Mouse (Mus musculus): Measurements from ENCODE around the gene Cdh12. TPM values are rescaled to one million over a fixed set of nuclear protein-coding genes. Genes with fewer than 3 reads are reported as not detected.
"Not testable (repeated sequence)": the region's sequence is repeated elsewhere in the genome, so short reads cannot be mapped to it uniquely, and the experiment has no call there.

The Cdh12 gene
- total RNA-seq, 2 experiments from 2014 or later = not detected

DNA sequence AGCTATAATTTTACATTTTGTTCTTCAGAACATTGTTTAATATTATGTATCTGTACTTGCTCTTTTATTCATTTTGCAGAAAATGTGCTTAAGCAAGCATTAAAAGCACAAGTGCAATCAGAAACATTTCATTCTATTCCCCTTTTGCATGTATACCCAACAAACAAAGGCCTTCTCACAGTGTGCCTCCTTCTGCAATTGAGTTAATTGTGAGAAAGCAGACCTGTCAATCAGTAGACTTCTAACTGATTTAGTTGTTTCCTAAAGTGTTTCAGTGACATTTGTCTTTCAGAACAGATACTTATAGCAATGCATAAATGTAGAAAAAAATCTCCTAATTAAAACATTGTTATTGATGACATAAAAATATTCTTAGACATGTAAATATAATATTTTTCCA, 894.8 kb downstream of the Cdh12 start:
- DNase-seq (ENCODE audit: low spot score) = no peak
- intact Hi-C loops (cut with DNase I) = no loop called here

DNA sequence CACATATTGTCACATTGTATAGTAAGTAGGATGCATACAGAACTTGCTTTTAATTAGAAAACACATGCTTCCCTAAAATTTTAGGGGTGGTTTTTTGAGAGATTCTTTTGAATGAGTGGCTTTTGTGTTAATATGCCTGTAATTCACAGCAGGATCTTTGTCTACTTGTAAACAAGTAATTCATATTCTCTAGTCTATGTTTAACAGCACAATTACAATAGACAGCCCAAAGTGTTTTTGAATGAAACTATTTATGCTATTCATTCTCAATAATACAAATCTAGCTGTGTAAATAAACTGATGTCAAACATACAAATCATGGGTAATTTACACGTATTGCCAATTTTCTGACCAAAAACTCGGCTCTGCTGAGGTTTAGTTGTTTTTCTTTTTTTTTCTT, 895.3 kb downstream of the Cdh12 start:
- intact Hi-C loops (cut with DNase I) = no loop called here
- DNase-seq (ENCODE audit: low spot score) = no peak

DNA sequence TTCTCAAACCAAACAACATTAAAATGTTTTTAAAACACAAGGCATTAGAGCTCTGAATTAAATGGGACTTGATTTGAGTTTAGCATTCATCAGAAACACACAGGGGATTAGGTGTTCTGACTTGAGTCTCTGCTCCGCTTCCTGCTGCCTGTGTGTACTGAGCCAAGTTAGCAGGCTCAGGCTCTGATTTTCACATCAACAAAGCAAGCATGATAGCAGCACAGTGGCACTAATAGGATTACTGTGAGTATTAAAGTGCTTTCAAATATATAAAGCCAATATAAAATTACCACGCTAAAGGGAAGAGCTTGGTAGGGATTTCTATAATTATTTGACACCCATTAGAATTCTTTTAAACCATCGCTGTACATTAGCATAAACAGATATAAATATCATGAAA, 895.7 kb downstream of the Cdh12 start:
- intact Hi-C loops (cut with DNase I) = no loop called here
- DNase-seq (ENCODE audit: low spot score) = no peak

DNA sequence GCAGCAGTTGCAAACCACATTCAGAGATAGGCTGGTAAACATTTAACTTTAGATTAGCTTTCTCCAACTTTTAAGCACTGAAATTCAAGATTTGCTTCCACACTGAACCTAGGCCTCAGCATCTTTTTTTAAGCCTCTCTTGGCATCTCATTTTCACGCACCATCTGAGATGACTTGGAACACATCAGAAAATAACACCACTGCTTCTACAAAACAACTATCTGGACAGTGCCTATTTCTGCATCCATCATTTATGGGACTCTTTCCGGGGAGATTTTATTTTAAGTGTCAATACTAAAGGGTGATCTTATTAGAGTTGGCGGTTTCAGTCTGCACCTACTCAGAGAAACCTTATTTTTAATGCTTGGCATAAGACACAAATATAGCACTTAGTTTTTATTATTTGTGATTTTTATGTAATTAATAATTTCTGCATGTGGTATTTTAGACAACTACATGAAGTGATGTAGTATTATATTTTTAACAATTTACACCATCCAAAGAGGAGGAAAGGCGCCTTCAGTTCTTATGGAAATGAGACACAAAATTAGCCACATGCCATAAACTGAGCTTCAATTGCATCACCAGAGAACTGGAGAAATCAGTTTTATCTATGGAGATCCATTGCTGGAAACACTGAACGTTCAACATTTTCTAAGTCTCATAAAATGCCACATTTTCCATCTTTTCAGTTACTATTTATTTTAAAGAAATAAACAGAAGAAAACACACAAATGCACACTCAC, 906.5 kb downstream of the Cdh12 start:
- no peak for DNase-seq (ENCODE audit: low spot score)
- intact Hi-C loops (cut with DNase I) = no loop called here

DNA sequence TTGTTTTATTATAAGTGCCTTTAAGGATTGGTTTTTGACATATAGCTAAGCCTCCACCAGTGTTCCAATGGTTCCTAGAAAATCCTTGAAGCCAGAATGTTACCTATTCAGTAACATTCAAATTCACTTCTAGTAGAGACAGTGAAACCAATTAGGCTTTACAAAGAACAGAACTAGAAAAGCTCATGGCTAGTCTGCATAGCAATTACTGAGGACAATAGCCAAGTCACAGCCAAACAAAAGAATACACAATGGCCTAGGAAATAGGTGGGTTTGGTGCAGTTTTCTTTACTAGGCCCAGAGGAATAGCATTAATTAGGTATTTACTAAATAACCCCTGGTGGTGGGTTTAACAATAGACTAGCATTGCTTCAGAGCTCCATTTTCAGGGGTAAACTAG, 917.3 kb downstream of the Cdh12 start:
- intact Hi-C loops (cut with DNase I) = no loop called here
- no peak for DNase-seq (ENCODE audit: low spot score)

DNA sequence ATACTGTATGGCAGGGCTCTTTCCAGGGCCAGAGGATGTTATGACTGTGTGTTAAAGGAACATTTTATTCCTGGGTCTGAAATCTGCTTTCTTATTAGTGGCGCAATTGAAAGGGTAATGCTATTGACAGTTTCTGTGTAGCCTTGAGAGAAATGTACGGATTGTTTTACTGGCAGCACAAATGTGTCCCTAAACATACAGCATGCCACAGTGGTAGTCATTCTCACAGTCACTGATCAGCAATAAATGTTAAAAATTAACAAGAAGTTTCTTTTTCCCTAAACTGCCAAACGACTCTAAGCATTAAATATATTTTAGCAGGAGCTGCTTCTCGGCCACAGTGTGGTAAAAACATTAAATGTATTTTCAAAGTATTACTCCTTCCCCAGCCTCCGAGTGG, 926.4 kb downstream of the Cdh12 start:
- intact Hi-C loops (cut with DNase I) = no loop called here
- DNase-seq (ENCODE audit: low spot score) = no peak

DNA sequence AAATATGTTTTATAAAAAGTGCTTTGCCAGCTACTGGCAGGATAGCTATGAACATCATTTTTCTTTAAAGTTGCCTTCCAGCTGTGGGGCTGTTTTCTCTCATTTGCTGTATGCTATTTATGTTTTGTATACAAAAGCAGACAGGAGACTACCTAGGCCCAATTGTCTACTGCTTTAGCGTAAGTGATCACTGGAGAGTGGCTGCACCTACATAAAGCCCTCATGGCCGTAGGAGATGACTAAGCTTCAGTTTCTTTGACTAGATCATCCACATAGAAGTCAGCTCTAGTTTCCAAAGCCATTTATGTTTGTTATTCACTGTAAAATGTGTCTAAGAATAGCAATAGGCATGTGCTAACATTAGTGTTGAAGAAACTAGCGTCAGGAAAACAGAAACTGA, 926.8 kb downstream of the Cdh12 start:
- DNase-seq (ENCODE audit: low spot score) = no peak
- intact Hi-C loops (cut with DNase I) = no loop called here

DNA sequence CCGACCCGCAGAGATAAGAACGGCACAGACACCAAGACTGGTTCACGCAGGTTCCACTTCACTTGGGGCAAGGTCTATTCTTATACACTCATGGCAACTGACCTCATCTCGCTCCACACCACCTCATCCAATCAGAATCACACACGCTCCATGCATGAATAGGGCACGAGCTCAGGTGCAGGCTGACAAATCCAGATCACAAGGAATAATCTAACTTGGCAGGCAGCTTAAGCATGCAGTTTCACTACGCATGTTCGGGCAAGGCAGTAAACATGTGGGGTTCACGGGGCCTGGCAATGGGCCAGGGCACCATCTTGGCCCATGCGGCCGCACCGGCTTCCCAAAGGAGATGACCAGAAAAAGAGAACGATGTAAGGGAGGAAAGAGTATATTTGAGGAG, 942.4 kb downstream of the Cdh12 start:
- DNase-seq (ENCODE audit: low spot score); intact Hi-C loops (cut with DNase I): not testable (repeated sequence)

DNA sequence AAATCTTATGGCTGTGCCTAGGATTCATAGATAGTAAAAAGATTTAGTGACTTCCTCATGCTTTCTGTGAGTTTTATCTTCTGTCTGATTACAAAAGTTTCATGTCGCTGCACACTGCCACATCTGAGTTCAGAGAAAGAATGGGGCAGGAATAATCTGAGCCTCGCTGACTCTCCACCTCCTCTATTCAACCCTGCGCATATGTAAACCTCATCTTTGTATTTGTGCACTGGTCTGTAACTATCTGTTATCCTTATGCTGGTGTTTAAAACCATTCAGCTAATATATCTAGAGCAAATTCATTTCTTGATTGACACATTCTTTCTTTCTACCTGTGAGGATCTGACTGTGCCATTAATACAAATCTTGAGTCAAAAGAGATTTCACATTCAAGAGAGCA, 944.0 kb downstream of the Cdh12 start:
- intact Hi-C loops (cut with DNase I) = no loop called here
- DNase-seq (ENCODE audit: low spot score) = no peak

DNA sequence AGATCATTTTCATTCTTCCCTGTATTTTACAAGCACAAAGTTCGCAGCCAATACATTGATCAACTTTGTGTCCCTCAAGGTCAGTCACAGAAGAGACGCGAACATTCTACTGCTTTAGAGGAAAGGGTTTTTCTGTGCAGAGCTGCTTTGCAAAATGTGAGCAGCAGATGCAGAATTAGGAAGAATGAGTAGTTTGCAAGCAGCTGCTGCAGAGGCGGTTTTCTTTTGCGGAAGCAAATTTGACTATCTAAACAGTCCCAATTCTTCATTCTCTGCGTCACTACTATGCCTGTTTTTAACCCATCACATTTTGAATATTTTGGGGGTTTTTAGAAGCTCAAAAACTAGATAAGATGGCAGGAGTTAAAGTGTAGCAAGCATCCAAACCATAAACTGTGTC, 956.1 kb downstream of the Cdh12 start:
- DNase-seq (ENCODE audit: low spot score) = no peak
- intact Hi-C loops (cut with DNase I) = loop anchor here (5.0 kb wide), 1 partner anchor 1003 kb away; no protein-coding TSS in a partner anchor

DNA sequence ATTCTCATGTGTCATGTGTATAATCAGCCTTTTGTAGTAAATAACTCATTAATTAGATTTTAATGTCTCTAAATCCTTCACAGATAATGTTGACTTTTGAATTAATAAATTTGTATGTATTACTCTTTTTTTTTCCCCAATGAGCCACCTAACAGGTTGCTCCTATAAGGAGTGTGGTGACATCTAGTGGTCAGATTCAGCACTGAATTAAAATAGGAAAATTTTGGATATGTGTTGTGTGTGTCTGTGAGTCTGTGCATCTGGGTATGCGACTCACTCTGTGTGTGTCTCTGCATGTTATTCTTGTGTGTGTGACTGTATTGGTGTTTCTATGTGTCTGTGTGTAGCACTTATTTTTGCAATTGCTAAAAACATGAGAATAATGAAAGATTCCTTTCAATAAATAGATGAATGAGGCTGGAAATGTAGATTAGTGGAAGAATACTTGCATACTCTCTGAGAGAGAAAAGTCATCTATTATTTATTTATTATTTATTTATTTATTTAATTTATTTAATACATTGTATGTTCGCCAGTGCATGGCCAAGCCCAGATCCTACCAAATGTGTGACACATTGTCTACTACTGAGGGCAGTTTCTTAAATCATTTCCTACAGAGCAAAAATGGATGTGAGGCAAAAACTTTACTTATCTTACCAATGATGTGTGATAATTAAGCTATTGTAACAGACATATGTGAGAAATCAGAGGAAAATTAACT, 958.4 kb downstream of the Cdh12 start:
- intact Hi-C loops (cut with DNase I) = loop anchor here (5.0 kb wide), 1 partner anchor 1005 kb away; no protein-coding TSS in a partner anchor
- DNase-seq (ENCODE audit: low spot score) = no peak

DNA sequence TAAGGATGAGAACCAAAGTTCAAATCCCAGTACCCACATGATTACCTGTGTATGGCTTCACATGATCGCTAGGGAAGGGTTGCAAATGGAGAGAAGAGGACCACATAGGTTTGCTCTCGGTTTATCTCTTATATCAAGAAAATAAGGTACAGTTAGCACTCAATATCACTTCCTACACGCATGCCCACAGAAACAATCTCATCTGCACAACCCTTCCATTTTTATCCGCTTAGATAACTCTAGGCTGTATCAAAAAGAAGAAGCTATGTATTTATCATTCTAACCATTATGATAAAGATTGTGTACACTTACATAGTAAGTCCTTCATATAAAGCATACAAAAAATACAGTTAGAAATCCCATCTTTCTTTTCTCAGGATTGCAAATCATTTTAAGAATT, 988.3 kb downstream of the Cdh12 start:
- no peak for DNase-seq (ENCODE audit: low spot score)
- intact Hi-C loops (cut with DNase I) = no loop called here

DNA sequence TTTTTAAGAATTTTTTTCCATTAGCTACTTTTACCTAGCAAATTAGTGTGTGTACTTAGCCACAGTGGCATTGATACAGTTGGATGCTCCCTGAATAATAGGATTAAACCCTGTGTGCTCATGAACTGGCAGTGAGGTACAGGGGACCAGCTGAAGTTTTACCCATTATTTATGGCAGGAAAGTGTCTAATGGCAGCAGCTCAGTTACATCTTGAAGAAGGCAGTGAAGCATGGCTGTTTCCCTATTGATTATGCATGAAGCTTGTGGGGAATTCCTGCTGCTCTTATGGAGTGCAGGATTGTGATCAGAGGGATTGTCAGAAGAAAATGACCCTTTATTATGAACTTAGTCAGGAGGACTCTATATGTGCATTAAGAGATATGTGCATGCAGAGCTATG, 988.9 kb downstream of the Cdh12 start:
- intact Hi-C loops (cut with DNase I) = no loop called here
- DNase-seq (ENCODE audit: low spot score) = no peak

DNA sequence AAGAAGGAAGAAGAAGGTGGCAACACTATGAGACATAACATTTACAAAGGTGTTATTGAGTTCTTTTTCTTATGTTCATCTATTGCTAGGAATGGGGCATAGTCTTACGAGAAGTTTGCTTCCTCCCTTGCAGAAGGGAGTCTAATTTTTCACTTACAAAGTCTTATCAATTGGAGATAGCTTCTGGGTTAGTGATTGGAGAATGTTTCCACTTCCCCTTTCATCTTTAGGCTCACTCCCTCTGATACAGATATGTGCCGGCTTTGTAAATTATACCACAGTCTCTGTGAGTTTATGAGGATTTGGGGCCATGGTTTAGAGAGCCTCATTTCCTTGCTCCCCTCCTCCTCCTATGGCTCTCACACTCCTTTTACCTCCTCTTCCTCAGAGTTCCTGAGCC, 1009.0 kb downstream of the Cdh12 start:
- intact Hi-C loops (cut with DNase I) = no loop called here
- no peak for DNase-seq (ENCODE audit: low spot score)

DNA sequence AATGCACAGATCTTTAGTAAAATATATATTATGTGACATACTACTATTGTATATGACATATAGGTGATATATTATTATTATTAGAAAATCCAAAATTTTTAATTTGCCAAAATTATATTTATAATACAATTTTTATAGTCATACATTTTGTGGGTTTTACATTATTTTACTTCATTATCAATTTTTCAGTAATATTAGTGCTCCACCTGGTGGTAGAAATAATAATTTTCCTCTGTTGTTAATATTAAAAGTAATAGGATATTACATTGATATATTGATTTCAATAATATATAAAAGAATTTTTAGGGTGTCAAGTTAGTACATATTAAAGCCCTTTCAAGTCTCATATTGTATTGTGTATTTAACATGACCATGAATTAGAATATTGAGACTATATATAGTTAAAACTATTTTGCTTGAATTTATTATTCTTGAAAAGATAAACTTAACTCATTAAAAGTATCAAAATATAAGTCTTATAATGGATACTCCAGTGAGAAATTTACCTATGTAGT, 1070.3 kb downstream of the Cdh12 start:
- intact Hi-C loops (cut with DNase I) = no loop called here
- DNase-seq (ENCODE audit: low spot score) = no peak

DNA sequence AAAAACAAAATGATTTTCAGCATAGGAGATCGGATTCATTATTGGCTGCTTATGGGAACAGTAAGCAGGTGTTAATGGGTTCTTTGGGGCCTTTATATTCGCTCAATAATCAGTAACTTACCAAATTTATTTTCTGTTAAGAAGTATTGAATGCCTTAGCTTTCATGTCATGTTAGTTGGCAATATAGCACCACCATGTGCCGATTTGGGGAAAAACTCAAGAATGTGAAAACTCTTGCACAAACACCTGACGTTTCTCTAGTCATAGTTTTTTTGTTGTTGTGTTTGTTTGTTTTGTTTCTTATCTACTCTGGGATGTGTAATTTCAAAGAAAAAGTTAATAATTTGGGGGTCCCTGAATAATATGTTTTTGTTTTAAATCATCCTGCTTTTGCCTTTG, 1081.7 kb downstream of the Cdh12 start:
- intact Hi-C loops (cut with DNase I) = no loop called here
- no peak for DNase-seq (ENCODE audit: low spot score)

DNA sequence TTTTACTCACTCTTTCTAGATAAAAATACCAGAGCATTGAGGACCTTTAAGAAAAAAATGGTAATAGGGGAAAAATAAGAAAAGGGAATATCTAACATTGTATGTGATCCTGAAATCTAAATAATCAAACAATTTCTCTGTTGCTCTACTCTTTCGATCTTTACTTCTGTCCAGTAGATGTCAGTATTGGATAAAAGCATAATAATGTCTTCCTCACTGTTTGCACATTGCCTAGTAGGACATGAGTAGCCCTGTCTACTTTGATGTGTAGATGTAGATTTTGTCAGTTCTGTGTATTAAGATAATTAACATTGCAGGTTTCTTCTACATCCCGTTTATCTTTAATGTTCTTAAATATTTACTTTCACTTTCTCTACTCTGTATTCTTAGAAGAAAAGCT, 1087.8 kb downstream of the Cdh12 start:
- no peak for DNase-seq (ENCODE audit: low spot score)
- intact Hi-C loops (cut with DNase I) = no loop called here

DNA sequence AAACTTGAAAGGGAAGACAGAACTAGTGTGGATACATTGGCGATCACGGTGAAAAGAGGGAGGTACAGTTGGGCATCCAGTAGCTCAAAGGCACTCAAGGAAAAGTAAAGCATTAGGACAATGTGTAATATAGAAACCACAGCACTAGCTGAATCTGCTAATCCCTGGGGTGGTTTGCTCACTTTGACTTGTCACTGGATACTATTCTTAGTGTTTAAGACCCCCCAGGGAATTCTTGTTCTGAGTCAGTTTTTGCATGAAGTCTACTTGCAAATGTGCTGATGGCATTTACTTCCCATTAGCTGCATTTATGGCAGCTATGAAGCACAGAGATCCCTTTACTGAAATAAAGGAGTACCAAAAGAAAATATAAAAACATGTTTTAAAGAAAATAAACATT, 1095.7 kb downstream of the Cdh12 start:
- intact Hi-C loops (cut with DNase I) = no loop called here
- DNase-seq (ENCODE audit: low spot score) = no peak

DNA sequence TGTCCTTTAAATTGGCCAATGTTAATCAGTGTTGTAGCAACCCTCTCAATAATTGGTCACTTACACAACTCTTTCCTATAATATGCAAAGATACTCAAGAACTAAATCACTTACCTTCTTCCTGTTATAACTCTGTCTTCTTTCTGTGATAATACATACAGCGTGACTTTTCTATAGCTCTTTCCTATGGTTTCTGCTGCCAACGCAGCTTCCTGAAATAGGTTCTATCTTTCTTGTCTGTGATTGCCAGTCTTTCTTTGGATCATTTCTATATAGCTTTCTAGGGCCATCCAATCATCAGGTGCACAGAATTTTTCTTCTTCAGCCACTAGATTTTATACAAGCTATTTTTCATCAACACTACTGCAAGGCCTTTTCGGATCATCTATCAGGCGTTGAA, 1106.9 kb downstream of the Cdh12 start:
- DNase-seq (ENCODE audit: low spot score) = no peak
- intact Hi-C loops (cut with DNase I) = no loop called here

DNA sequence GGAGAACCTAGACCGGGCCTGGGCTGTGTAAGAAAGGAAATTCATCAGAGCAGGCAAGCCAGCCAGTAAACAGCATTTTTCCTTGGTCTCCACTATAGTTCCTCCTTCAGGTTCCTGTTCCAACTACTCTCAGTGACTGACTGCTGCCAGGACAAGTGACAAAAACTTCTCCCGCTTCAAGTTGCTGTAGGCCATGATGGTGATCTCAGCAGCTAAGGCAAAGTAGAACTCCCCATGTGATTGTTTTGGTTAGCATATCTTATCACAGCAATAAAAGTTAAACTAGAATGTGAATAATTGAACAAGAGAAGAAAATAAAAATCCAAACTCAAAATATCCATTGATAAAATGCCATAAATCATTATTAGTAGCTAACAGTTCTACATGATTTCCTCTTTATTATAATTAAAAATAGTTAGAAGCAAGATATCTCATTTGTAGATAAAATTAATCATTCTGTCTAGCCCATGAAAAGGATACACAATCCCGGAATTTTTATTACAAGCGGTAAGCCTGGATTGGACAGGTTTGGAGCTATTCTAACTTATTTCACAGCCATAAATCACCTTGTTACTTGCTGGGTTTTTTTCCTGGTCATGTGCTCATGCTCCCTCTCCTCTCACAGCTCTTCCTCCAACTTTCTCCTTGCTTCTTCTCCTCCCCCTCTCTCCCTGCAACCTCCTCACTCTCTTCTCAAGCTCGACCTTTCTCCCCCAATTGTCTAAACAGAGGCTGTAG, 1117.4 kb downstream of the Cdh12 start:
- intact Hi-C loops (cut with DNase I) = no loop called here
- no peak for DNase-seq (ENCODE audit: low spot score)

DNA sequence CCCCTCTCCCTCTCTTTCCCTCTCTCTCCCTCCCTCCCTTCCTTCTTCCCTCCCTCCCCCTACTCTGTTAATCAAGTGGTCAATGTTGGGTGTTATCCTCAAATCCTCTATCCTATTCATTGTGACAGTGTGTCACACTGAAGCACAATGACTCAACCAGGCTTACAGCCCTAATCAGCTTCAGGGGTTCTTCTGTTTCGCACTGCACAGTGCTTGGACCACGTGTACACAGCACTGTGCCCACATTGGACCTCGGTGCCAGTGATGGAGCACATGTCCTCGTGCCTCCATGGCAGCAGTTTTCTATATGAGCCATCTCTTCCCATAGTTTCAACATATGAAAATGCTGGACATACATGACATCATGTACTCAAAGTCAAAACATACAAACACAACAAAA, 1155.4 kb downstream of the Cdh12 start:
- intact Hi-C loops (cut with DNase I) = no loop called here
- no peak for DNase-seq (ENCODE audit: low spot score)
